8 mouse cellular contexts compared by ENCODE assay signal in the genomic region with DNA sequence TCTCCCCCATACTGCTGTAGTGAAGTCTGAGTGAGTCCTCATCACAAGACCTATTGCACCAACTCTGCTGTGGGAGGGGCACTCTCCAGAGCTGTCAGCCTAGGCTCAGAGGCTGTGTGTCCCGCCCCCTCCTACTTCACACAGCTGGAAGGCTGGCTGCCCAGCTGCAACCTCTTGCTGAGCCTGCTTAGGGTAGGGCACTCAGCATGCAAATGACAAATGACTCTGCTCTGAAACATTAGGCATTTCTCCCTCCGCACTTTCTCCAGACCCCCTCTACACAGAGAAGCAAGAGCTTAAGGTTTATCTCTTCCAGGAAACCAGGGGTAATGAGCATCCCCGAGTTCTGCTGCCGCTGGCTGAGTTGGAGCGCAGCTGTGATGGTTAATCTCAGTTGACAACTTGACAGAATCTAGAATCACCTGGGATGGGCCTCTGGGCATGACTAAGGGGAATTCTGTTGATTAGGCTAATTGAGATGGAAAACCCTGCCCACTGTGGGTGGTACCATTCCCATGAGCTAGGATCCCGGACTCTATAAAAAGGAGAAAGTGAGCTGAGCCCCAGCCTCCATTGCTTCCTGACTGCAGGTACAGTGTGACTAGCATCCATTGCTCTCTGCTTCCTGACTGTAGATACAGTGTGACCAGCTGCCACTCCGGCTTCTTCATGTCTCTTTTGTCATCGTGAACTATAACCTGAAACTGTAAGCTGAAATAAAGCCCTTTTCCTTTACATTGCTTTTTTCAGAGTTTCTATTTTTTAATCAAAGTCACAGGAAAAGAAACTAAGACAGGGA.
DNase-seq lines count a peak whose midpoint lies in the region; ATAC-seq and TF ChIP-seq lines count a peak whose summit lies in the region.

No protein-coding gene starts in this region.

- H3K27me3 ChIP-seq in forebrain, postnatal 0 days (ENCODE audit: insufficient read depth, low read length) = no peaks in the 10 kb centered on the region; the same call in 1 of the 2 replicates
- peaks cover 15% of the 10 kb centered on the region for H3K27me3 ChIP-seq in limb, embryonic 13.5 days
- no peaks in the 10 kb centered on the region for H3K27me3 ChIP-seq in myocyte (ENCODE audit: control insufficient read depth, insufficient read depth, insufficient read length)

- TF ChIP-seq CTCF in forebrain, postnatal 0 days (IDR thresholded peaks at IDR 0.05; ENCODE audit: low read depth) = no peak

- no peak overlapping the region for H3K9ac ChIP-seq in forebrain, postnatal 0 days
- no peak overlapping the region for H3K9ac ChIP-seq in limb, embryonic 13.5 days

- H3K36me3 ChIP-seq in forebrain, postnatal 0 days (ENCODE audit: insufficient read depth) = no peaks in the 10 kb centered on the region
- H3K36me3 ChIP-seq in limb, embryonic 13.5 days = no peaks in the 10 kb centered on the region
- H3K36me3 ChIP-seq in myocyte (ENCODE audit: control insufficient read depth, insufficient read depth) = no peaks in the 10 kb centered on the region

- DNase-seq in left cerebral cortex, adult 9 months (ENCODE audit: low spot score in 2 of 2) = peak; percentile 17 to 32
- no peak for DNase-seq in left cerebral cortex, postnatal 4 days
- DNase-seq in adrenal gland, postnatal 14 days = peak; percentile 65
- no peak for DNase-seq in forebrain, postnatal 0 days
- no peak for DNase-seq in layer of hippocampus, postnatal 10 days (ENCODE audit: low spot score in 2 of 2)

- WGBS in forebrain, postnatal 0 days = 44% methylated on average over 8 of the region's 8 CpGs
- WGBS in limb, embryonic 13.5 days = 29% methylated on average over 8 of the region's 8 CpGs

- no peak overlapping the region for H3K27ac ChIP-seq in forebrain, postnatal 0 days (ENCODE audit: low read depth, low read length)
- no peak overlapping the region for H3K27ac ChIP-seq in limb, embryonic 13.5 days

- peak; percentile 75 for TF ChIP-seq POLR2A in myocyte (IDR thresholded peaks at IDR 0.05; ENCODE audit: insufficient read length, low read depth)

- H3ac ChIP-seq in myocyte (ENCODE audit: control insufficient read depth, insufficient read length) = no peak overlapping the region

- no peak overlapping the region for H3K4me2 ChIP-seq in forebrain, postnatal 0 days (ENCODE audit: low read depth)
- H3K4me2 ChIP-seq in limb, embryonic 13.5 days (replicated peaks) = no peak overlapping the region
- H3K4me2 ChIP-seq in myocyte (ENCODE audit: low read depth) = peak overlapping the region; percentile 69

- ATAC-seq in forebrain, postnatal 0 days = peak; percentile 21; the same call in 1 of the 2 replicates
- ATAC-seq in limb, embryonic 13.5 days (ENCODE audit: low FRiP score, low read depth) = peak; percentile 60; the same call in 1 of the 2 replicates
- no peak for ATAC-seq in erythroblast, adult 5-6 weeks (replicated peaks; ENCODE audit: low FRiP score, poor library complexity, severe bottlenecking)

- no peak overlapping the region for H3K4me3 ChIP-seq in forebrain, postnatal 0 days (ENCODE audit: low read depth, low read length)
- no peak overlapping the region for H3K4me3 ChIP-seq in limb, embryonic 13.5 days
- no peak overlapping the region for H3K4me3 ChIP-seq in myocyte

- H3K9me3 ChIP-seq in forebrain, postnatal 0 days (ENCODE audit: low read length) = no peaks in the 10 kb centered on the region
- no peaks in the 10 kb centered on the region for H3K9me3 ChIP-seq in limb, embryonic 13.5 days

- H3K79me2 ChIP-seq in myocyte (ENCODE audit: control insufficient read depth, insufficient read depth) = no peaks in the 10 kb centered on the region

- 0 out of 2 replicates have a peak, but pooled peaks cover 5% of the 10 kb centered on the region for H3K4me1 ChIP-seq in forebrain, postnatal 0 days (ENCODE audit: insufficient read depth)
- peaks cover 10% of the 10 kb centered on the region for H3K4me1 ChIP-seq in limb, embryonic 13.5 days

- intact Hi-C loops in left cerebral cortex, postnatal 4 days (cut with DNase I) = no loop called here

TF ChIP-seq in myocyte, 11 proteins besides CTCF, POLR2A, EP300 and RAD21:
- TF ChIP-seq CEBPB (IDR thresholded peaks at IDR 0.05; ENCODE audit: insufficient read depth, poor library complexity, severe bottlenecking) (0 out of 2 replicates have a peak, but pooled peaks have one; percentile 29), TCF3 (IDR thresholded peaks at IDR 0.05; ENCODE audit: insufficient read length, low read depth) (peak; percentile 20), TCF12 (IDR thresholded peaks at IDR 0.05; ENCODE audit: insufficient read depth, poor library complexity, severe bottlenecking) (peak; percentile 0), POLR2AphosphoS2 (IDR thresholded peaks at IDR 0.05; ENCODE audit: insufficient read length, low read depth) (peak; percentile 66), USF1 (IDR thresholded peaks at IDR 0.05; ENCODE audit: low read depth) (no peak), E2F4 (IDR thresholded peaks at IDR 0.05; ENCODE audit: insufficient read depth) (no peak), MYOG (IDR thresholded peaks at IDR 0.05; ENCODE audit: control insufficient read depth in 1 of 3, insufficient read depth in 1 of 3, insufficient read length in 2 of 3, low read depth in 2 of 3) (peak in 1 of 3 experiments; percentile 67), MYOD1 (IDR thresholded peaks at IDR 0.05; ENCODE audit: control insufficient read depth in 1 of 3, insufficient read length in 2 of 3, low read depth in 2 of 3) (peak; percentile 8 to 62 (median 32))

Comparison
In these comparisons a context has a peak if more than half of its experiments do, and no peak if none do; other contexts are left out.
1. DNase-seq: peak in left cerebral cortex, adult 9 months (2 of 2) and adrenal gland, postnatal 14 days (single experiment); none in left cerebral cortex, postnatal 4 days (single experiment), forebrain, postnatal 0 days (single experiment) and layer of hippocampus, postnatal 10 days (0 of 2).